Comparison of ENCODE assay signal across 9 mouse cellular contexts in genomic region chr1:87036334-87036733, GRCm38 (mm10). TPM values are rescaled to one million over a fixed set of nuclear protein-coding genes. Genes with fewer than 3 reads are reported as not detected.
DNase-seq lines count a peak whose midpoint lies in the region; ATAC-seq and TF ChIP-seq lines count a peak whose summit lies in the region.
"Had no signal": no experiment of that assay in that cellular context is flagged by ENCODE, and none has a peak within 500 bp of the region (broad histone marks: within the 10 kb centered on the region; RNA-seq: fewer than 3 reads in every experiment).

No protein-coding gene starts in this region.

- no peak overlapping the region for H3K9ac ChIP-seq in kidney, postnatal 0 days (ENCODE audit: low read depth, low read length)
- H3K9ac ChIP-seq in heart, embryonic 16.5 days (ENCODE audit: low read length) = no peak overlapping the region
- H3K9ac ChIP-seq in midbrain, embryonic 12.5 days (replicated peaks) = peak overlapping the region; percentile 15; the same call in 1 of the 2 replicates

- 19% methylated on average over 3 of the region's 3 CpGs for WGBS in kidney, postnatal 0 days
- WGBS in heart, embryonic 16.5 days = 84% methylated on average over 3 of the region's 3 CpGs
- 51% methylated on average over 3 of the region's 3 CpGs for WGBS in midbrain, embryonic 12.5 days

- no peaks in the 10 kb centered on the region for H3K27me3 ChIP-seq in kidney, postnatal 0 days (ENCODE audit: insufficient read depth, low read length)
- H3K27me3 ChIP-seq in heart, embryonic 16.5 days (ENCODE audit: control insufficient read depth, insufficient read depth, low read length) = no peaks in the 10 kb centered on the region
- H3K27me3 ChIP-seq in midbrain, embryonic 12.5 days = no peaks in the 10 kb centered on the region

- H3K4me3 ChIP-seq in kidney, postnatal 0 days (replicated peaks; ENCODE audit: low read depth, low read length) = no peak overlapping the region
- no peak overlapping the region for H3K4me3 ChIP-seq in heart, embryonic 16.5 days (ENCODE audit: low read length)
- no peak overlapping the region for H3K4me3 ChIP-seq in midbrain, embryonic 12.5 days

- no peaks in the 10 kb centered on the region for H3K9me3 ChIP-seq in kidney, postnatal 0 days (replicated peaks; ENCODE audit: low read length)
- H3K9me3 ChIP-seq in heart, embryonic 16.5 days (replicated peaks; ENCODE audit: control insufficient read depth, low read length) = no peaks in the 10 kb centered on the region
- no peaks in the 10 kb centered on the region for H3K9me3 ChIP-seq in midbrain, embryonic 12.5 days

- peak; percentile 68 for DNase-seq in kidney, postnatal 0 days (ENCODE audit: low spot score)
- no peak for DNase-seq in kidney, adult 8-10 months
- peak; percentile 29 for DNase-seq in embryo, embryonic 11 days
- no peak for DNase-seq in urinary bladder, postnatal 14 days (ENCODE audit: low spot score)
- no peak for DNase-seq in ovary, adult 18-20 months (ENCODE audit: low spot score)
- no peak for DNase-seq in thymus, postnatal 36 days

- TF ChIP-seq CTCF in kidney, postnatal 0 days (IDR thresholded peaks at IDR 0.05; ENCODE audit: low read depth) = no peak

- peak; percentile 23; the same call in 1 of the 2 replicates for ATAC-seq in kidney, postnatal 0 days (replicated peaks; ENCODE audit: low FRiP score, low read depth)
- no peak for ATAC-seq in heart, embryonic 16.5 days (replicated peaks; ENCODE audit: extremely low read depth, insufficient read depth, low FRiP score)
- ATAC-seq in midbrain, embryonic 12.5 days (ENCODE audit: low FRiP score, low read depth) = peak; percentile 25; the same call in 1 of the 2 replicates

- peaks cover 31% of the 10 kb centered on the region for H3K4me1 ChIP-seq in kidney, postnatal 0 days (replicated peaks; ENCODE audit: insufficient read depth, low read length)
- peaks cover 12% of the 10 kb centered on the region for H3K4me1 ChIP-seq in heart, embryonic 16.5 days (ENCODE audit: control insufficient read depth, insufficient read depth, low read length)
- peaks cover 24% of the 10 kb centered on the region for H3K4me1 ChIP-seq in midbrain, embryonic 12.5 days

- H3K4me2 ChIP-seq in kidney, postnatal 0 days (ENCODE audit: low read length) = no peak overlapping the region
- no peak overlapping the region for H3K4me2 ChIP-seq in heart, embryonic 16.5 days (ENCODE audit: low read depth, low read length)
- no peak overlapping the region for H3K4me2 ChIP-seq in midbrain, embryonic 12.5 days (replicated peaks)

- H3K27ac ChIP-seq in kidney, postnatal 0 days = peak overlapping the region; percentile 84
- peak overlapping the region; percentile 66 for H3K27ac ChIP-seq in heart, embryonic 16.5 days (ENCODE audit: low read length)
- peak overlapping the region; percentile 75 for H3K27ac ChIP-seq in midbrain, embryonic 12.5 days (replicated peaks)

- H3K36me3 ChIP-seq in kidney, postnatal 0 days (ENCODE audit: insufficient read depth, low read length) = no peaks in the 10 kb centered on the region
- H3K36me3 ChIP-seq in heart, embryonic 16.5 days (ENCODE audit: control insufficient read depth, insufficient read depth) = no peaks in the 10 kb centered on the region
- H3K36me3 ChIP-seq in midbrain, embryonic 12.5 days = no peaks in the 10 kb centered on the region

RNA-seq across cellular contexts. Expression of gene Alppl2, which starts 53.4 kb away (rescaled TPM):
- not detected in 2 replicates for polyA plus RNA-seq in kidney, postnatal 0 days (2015; fragmentation: Nextera tagmentation; extraction: Ambion mirVana)
- polyA plus RNA-seq in heart, embryonic 16.5 days (2015; fragmentation: Nextera tagmentation; extraction: Ambion mirVana) = not detected in 2 replicates
- not detected in 2 replicates for polyA plus RNA-seq in midbrain, embryonic 12.5 days (2016; fragmentation: Nextera tagmentation; extraction: Ambion mirVana)
- polyA plus RNA-seq: liver, embryonic 16.5 days had no signal

Comparison
In these comparisons a context has a peak if more than half of its experiments do, and no peak if none do; other contexts are left out.
1. DNase-seq: peak in kidney, postnatal 0 days (single experiment) and embryo, embryonic 11 days (single experiment); none in kidney, adult 8-10 months (0 of 2), urinary bladder, postnatal 14 days (single experiment), ovary, adult 18-20 months (single experiment) and thymus, postnatal 36 days (0 of 2).
2. Peak in every context shown above with its lines, with median percentiles within 50 percentile points of each other: H3K27ac ChIP-seq.